Mouse (Mus musculus): ENCODE measurements around the gene Gfod1.

The Gfod1 gene

GRCm38 (mm10) chr13:43157370-43157769, 146.6 kb downstream of the Gfod1 start:
- DNase-seq (ENCODE audit: low spot score), result no peak

- DNase-seq (ENCODE audit: low spot score), result no peak
Measured at GRCm38 (mm10) chr13:43152005-43152520, 151.9 kb downstream of the Gfod1 start.

GRCm38 (mm10) chr13:43149661-43150060, 154.3 kb downstream of the Gfod1 start:
- DNase-seq (ENCODE audit: low spot score), result no peak

- DNase-seq (ENCODE audit: low spot score), result no peak
Measured at GRCm38 (mm10) chr13:43148692-43149091, 155.3 kb downstream of the Gfod1 start.

- peak; percentile 55 for DNase-seq (ENCODE audit: low spot score)
Measured at GRCm38 (mm10) chr13:43146515-43147258, 157.3 kb downstream of the Gfod1 start.
